Mouse (Mus musculus) urinary bladder, adult 2 months (tissue): ENCODE measurements around the gene Pde4b. TPM values are rescaled to one million over a fixed set of nuclear protein-coding genes. Genes with fewer than 3 reads are reported as not detected.

Source experiments
- polyA plus RNA-seq: library from polyadenylated mRNA; depleted of rRNA; stranded (reverse); fragments of >200 nt; gene quantifications from 2 replicates; pipeline ENCODE4 v1.2.3, GENCODE M21; 2012; rRNA removed

The Pde4b gene
- polyA plus RNA-seq, 1 experiment: 47.1 TPM

Other genes with a start within 250 kb of the Pde4b start
- gene B020004J07Rik, start 243.5 kb upstream of the Pde4b start, polyA plus RNA-seq: not detected in 2 replicates
- gene C130073F10Rik, start 193.8 kb upstream of the Pde4b start, polyA plus RNA-seq: not detected in 2 replicates
- gene Gm12800, start 178.4 kb upstream of the Pde4b start, polyA plus RNA-seq: 0.04 TPM in 1 of 2 replicates, not detected in the other
- gene Gm12794, start 147.1 kb upstream of the Pde4b start, polyA plus RNA-seq: not detected in 2 replicates
- gene Gm12790, start 106.5 kb upstream of the Pde4b start, polyA plus RNA-seq: not detected in 2 replicates
- not detected in 2 replicates for gene Gm12789, start 100.9 kb upstream of the Pde4b start, polyA plus RNA-seq